Mouse (Mus musculus): ENCODE results near the gene Srpk2. TPM values are rescaled to one million over a fixed set of nuclear protein-coding genes. Genes with fewer than 3 reads are reported as not detected.
"Not testable (repeated sequence)": the region's sequence is repeated elsewhere in the genome, so short reads cannot be mapped to it uniquely, and the experiment has no call there.

The Srpk2 gene
- polyA plus RNA-seq, 1 experiment from 2014 or later = 42.8 TPM

- no peaks in the 10 kb centered on the region for H3K9me3 ChIP-seq
- no peak for DNase-seq (ENCODE audit: low spot score)
- H3K27me3 ChIP-seq (ENCODE audit: insufficient read depth, poor library complexity, severe bottlenecking) = no peaks in the 10 kb centered on the region
- H3K27ac ChIP-seq = no peak overlapping the region
- WGBS = 91% methylated on average over 4 of the region's 4 CpGs
- H3K4me1 ChIP-seq = 0 out of 2 replicates have a peak, but pooled peaks cover 4% of the 10 kb centered on the region
- H3K36me3 ChIP-seq = no peaks in the 10 kb centered on the region
- H3K4me3 ChIP-seq = no peak overlapping the region
Observed at GRCm38 (mm10) chr5:23656590-23656989, 27.8 kb downstream of the Srpk2 start.

GRCm38 (mm10) chr5:23655030-23655429 is 29.4 kb downstream of the Srpk2 start:
- no peak for DNase-seq (ENCODE audit: low spot score)
- Histone ChIP-seq H3K4me1 (no peaks in the 10 kb centered on the region), H3K4me3 (no peak overlapping the region), H3K9me3 (no peaks in the 10 kb centered on the region), H3K36me3 (no peaks in the 10 kb centered on the region), H3K27me3 (ENCODE audit: insufficient read depth, poor library complexity, severe bottlenecking) (no peaks in the 10 kb centered on the region), H3K27ac (no peak overlapping the region)
- 94% methylated on average over 1 of the region's 1 CpGs for WGBS

- 71% methylated on average over 7 of the region's 7 CpGs for WGBS
- no peak for DNase-seq (ENCODE audit: low spot score)
- H3K27me3 ChIP-seq (ENCODE audit: insufficient read depth, poor library complexity, severe bottlenecking) = no peaks in the 10 kb centered on the region
Observed at GRCm38 (mm10) chr5:23652326-23652725, 32.1 kb downstream of the Srpk2 start.

GRCm38 (mm10) chr5:23651786-23652185 is 32.6 kb downstream of the Srpk2 start:
- H3K4me1 ChIP-seq = 0 out of 2 replicates have a peak, but pooled peaks cover 5% of the 10 kb centered on the region
- no peaks in the 10 kb centered on the region for H3K27me3 ChIP-seq (ENCODE audit: insufficient read depth, poor library complexity, severe bottlenecking)
- no peak overlapping the region for H3K4me3 ChIP-seq
- H3K27ac ChIP-seq = no peak overlapping the region
- no peaks in the 10 kb centered on the region for H3K9me3 ChIP-seq
- 83% methylated on average over 3 of the region's 3 CpGs for WGBS
- H3K36me3 ChIP-seq = no peaks in the 10 kb centered on the region
- DNase-seq (ENCODE audit: low spot score) = no peak

More at GRCm38 (mm10) chr5:23652326-23652725, 32.1 kb downstream of the Srpk2 start:
- no peak overlapping the region for H3K4me3 ChIP-seq
- H3K9me3 ChIP-seq = no peaks in the 10 kb centered on the region
- 0 out of 2 replicates have a peak, but pooled peaks cover 5% of the 10 kb centered on the region for H3K4me1 ChIP-seq
- H3K27ac ChIP-seq = no peak overlapping the region
- H3K36me3 ChIP-seq = no peaks in the 10 kb centered on the region

- Histone ChIP-seq H3K9me3 (no peaks in the 10 kb centered on the region), H3K27ac (no peak overlapping the region), H3K27me3 (ENCODE audit: insufficient read depth, poor library complexity, severe bottlenecking) (no peaks in the 10 kb centered on the region), H3K4me1 (0 out of 2 replicates have a peak, but pooled peaks cover 5% of the 10 kb centered on the region), H3K36me3 (no peaks in the 10 kb centered on the region), H3K4me3 (no peak overlapping the region)
- WGBS = 87% methylated on average over 3 of the region's 3 CpGs
- no peak for DNase-seq (ENCODE audit: low spot score)
Observed at GRCm38 (mm10) chr5:23650504-23650903, 33.9 kb downstream of the Srpk2 start.

- no peak overlapping the region for H3K27ac ChIP-seq
- no peaks in the 10 kb centered on the region for H3K36me3 ChIP-seq
- H3K9me3 ChIP-seq = no peaks in the 10 kb centered on the region
- H3K27me3 ChIP-seq (ENCODE audit: insufficient read depth, poor library complexity, severe bottlenecking) = no peaks in the 10 kb centered on the region
- 84% methylated on average over 2 of the region's 2 CpGs for WGBS
- H3K4me1 ChIP-seq = 0 out of 2 replicates have a peak, but pooled peaks cover 9% of the 10 kb centered on the region
- H3K4me3 ChIP-seq = no peak overlapping the region
- no peak for DNase-seq (ENCODE audit: low spot score)
Observed at GRCm38 (mm10) chr5:23649246-23649645, 35.2 kb downstream of the Srpk2 start.

GRCm38 (mm10) chr5:23645671-23646070 is 38.7 kb downstream of the Srpk2 start:
- Histone ChIP-seq H3K4me3 (no peak overlapping the region), H3K27ac (no peak overlapping the region), H3K9me3 (no peaks in the 10 kb centered on the region), H3K4me1 (0 out of 2 replicates have a peak, but pooled peaks cover 9% of the 10 kb centered on the region), H3K27me3 (ENCODE audit: insufficient read depth, poor library complexity, severe bottlenecking) (no peaks in the 10 kb centered on the region), H3K36me3 (no peaks in the 10 kb centered on the region)
- 86% methylated on average over 3 of the region's 3 CpGs for WGBS
- DNase-seq (ENCODE audit: low spot score) = no peak

- not testable (repeated sequence) for H3K27me3 ChIP-seq (ENCODE audit: insufficient read depth, poor library complexity, severe bottlenecking); H3K4me1 ChIP-seq; DNase-seq (ENCODE audit: low spot score); H3K4me3 ChIP-seq; H3K36me3 ChIP-seq; H3K27ac ChIP-seq; H3K9me3 ChIP-seq
Observed at GRCm38 (mm10) chr5:23639193-23639592, 45.2 kb downstream of the Srpk2 start.

GRCm38 (mm10) chr5:23638023-23638422 is 46.4 kb downstream of the Srpk2 start:
- Histone ChIP-seq H3K27me3 (ENCODE audit: insufficient read depth, poor library complexity, severe bottlenecking) (no peaks in the 10 kb centered on the region), H3K4me3 (no peak overlapping the region), H3K9me3 (no peaks in the 10 kb centered on the region), H3K4me1 (0 out of 2 replicates have a peak, but pooled peaks cover 4% of the 10 kb centered on the region), H3K27ac (no peak overlapping the region), H3K36me3 (no peaks in the 10 kb centered on the region)
- no peak for DNase-seq (ENCODE audit: low spot score)
- WGBS = 77% methylated on average over 4 of the region's 4 CpGs

GRCm38 (mm10) chr5:23637337-23637736 is 47.1 kb downstream of the Srpk2 start:
- Histone ChIP-seq H3K9me3 (no peaks in the 10 kb centered on the region), H3K27me3 (ENCODE audit: insufficient read depth, poor library complexity, severe bottlenecking) (no peaks in the 10 kb centered on the region), H3K36me3 (no peaks in the 10 kb centered on the region), H3K4me3 (no peak overlapping the region), H3K27ac (no peak overlapping the region), H3K4me1 (0 out of 2 replicates have a peak, but pooled peaks cover 4% of the 10 kb centered on the region)
- no peak for DNase-seq (ENCODE audit: low spot score)
- 94% methylated on average over 8 of the region's 8 CpGs for WGBS

- H3K27me3 ChIP-seq (ENCODE audit: insufficient read depth, poor library complexity, severe bottlenecking) = no peaks in the 10 kb centered on the region
- no peaks in the 10 kb centered on the region for H3K9me3 ChIP-seq
- H3K27ac ChIP-seq = no peak overlapping the region
- no peaks in the 10 kb centered on the region for H3K36me3 ChIP-seq
- DNase-seq (ENCODE audit: low spot score) = no peak
- 38% methylated on average over 1 of the region's 1 CpGs for WGBS
- H3K4me3 ChIP-seq = no peak overlapping the region
- peaks cover 19% of the 10 kb centered on the region; the same call in 1 of the 2 replicates for H3K4me1 ChIP-seq
Observed at GRCm38 (mm10) chr5:23631490-23631889, 52.9 kb downstream of the Srpk2 start.

GRCm38 (mm10) chr5:23627221-23627620 is 57.2 kb downstream of the Srpk2 start:
- no peaks in the 10 kb centered on the region for H3K9me3 ChIP-seq
- no peaks in the 10 kb centered on the region for H3K36me3 ChIP-seq
- no peaks in the 10 kb centered on the region for H3K27me3 ChIP-seq (ENCODE audit: insufficient read depth, poor library complexity, severe bottlenecking)
- no peak overlapping the region for H3K27ac ChIP-seq
- WGBS = 67% methylated on average over 5 of the region's 5 CpGs
- H3K4me3 ChIP-seq = no peak overlapping the region
- DNase-seq (ENCODE audit: low spot score) = no peak
- peaks cover 27% of the 10 kb centered on the region; the same call in 1 of the 2 replicates for H3K4me1 ChIP-seq

GRCm38 (mm10) chr5:23626173-23626572 is 58.2 kb downstream of the Srpk2 start:
- no peak for DNase-seq (ENCODE audit: low spot score)
- Histone ChIP-seq H3K27ac (no peak overlapping the region), H3K36me3 (no peaks in the 10 kb centered on the region), H3K9me3 (no peaks in the 10 kb centered on the region), H3K27me3 (ENCODE audit: insufficient read depth, poor library complexity, severe bottlenecking) (no peaks in the 10 kb centered on the region), H3K4me3 (no peak overlapping the region), H3K4me1 (peaks cover 21% of the 10 kb centered on the region; the same call in 1 of the 2 replicates)
- 86% methylated on average over 2 of the region's 2 CpGs for WGBS

GRCm38 (mm10) chr5:23620621-23621020 is 63.8 kb downstream of the Srpk2 start:
- DNase-seq (ENCODE audit: low spot score) = no peak
- no peaks in the 10 kb centered on the region for H3K9me3 ChIP-seq
- H3K27ac ChIP-seq = no peak overlapping the region
- H3K4me3 ChIP-seq = no peak overlapping the region
- H3K4me1 ChIP-seq = peaks cover 8% of the 10 kb centered on the region; the same call in 1 of the 2 replicates
- no peaks in the 10 kb centered on the region for H3K27me3 ChIP-seq (ENCODE audit: insufficient read depth, poor library complexity, severe bottlenecking)
- WGBS = 87% methylated on average over 8 of the region's 8 CpGs
- H3K36me3 ChIP-seq = no peaks in the 10 kb centered on the region
